Comparison of ENCODE assay signal across 12 mouse cellular contexts in genomic region chr2:145905156-145905555, GRCm38 (mm10). TPM values are rescaled to one million over a fixed set of nuclear protein-coding genes. Genes with fewer than 3 reads are reported as not detected.
DNase-seq lines count a peak whose midpoint lies in the region; ATAC-seq lines count a peak whose summit lies in the region.
"Had no signal": no experiment of that assay in that cellular context is flagged by ENCODE, and none has a peak within 500 bp of the region (broad histone marks: within the 10 kb centered on the region; RNA-seq: fewer than 3 reads in every experiment).

No protein-coding gene starts in this region.

- no peaks in the 10 kb centered on the region for H3K27me3 ChIP-seq in hindbrain, embryonic 15.5 days
- no peaks in the 10 kb centered on the region for H3K27me3 ChIP-seq in hindbrain, embryonic 14.5 days (ENCODE audit: control insufficient read depth, insufficient read depth, low read length)

- 0 out of 2 replicates have a peak overlapping the region, but pooled peaks have one; percentile 64 for H3K4me2 ChIP-seq in hindbrain, embryonic 15.5 days
- no peak overlapping the region for H3K4me2 ChIP-seq in hindbrain, embryonic 14.5 days (replicated peaks)

- no peak for DNase-seq in hindbrain, embryonic 14.5 days (ENCODE audit: low spot score)
- peak; percentile 54 for DNase-seq in 3T3-L1 (ENCODE audit: low read depth, low spot score)
- DNase-seq in CD4-positive helper T cell, adult 2 months (ENCODE audit: low read depth, low spot score): peak; percentile 83
- no peak for DNase-seq in right cerebral cortex, adult 2 months (ENCODE audit: low spot score in 2 of 2)
- DNase-seq in thymus, postnatal 25 days: no peak
- DNase-seq: cerebellum, adult 9-10 months; thymus, adult 2 months had no signal

- ATAC-seq in hindbrain, embryonic 15.5 days (ENCODE audit: low FRiP score, low read depth): no peak
- ATAC-seq in hindbrain, embryonic 14.5 days (ENCODE audit: low FRiP score): no peak
- ATAC-seq in granulocyte monocyte progenitor cell, adult 5-6 weeks (replicated peaks; ENCODE audit: poor library complexity, severe bottlenecking): 0 out of 2 replicates have a peak, but pooled peaks have one; percentile 3

- H3K4me1 ChIP-seq in hindbrain, embryonic 15.5 days (replicated peaks): peaks cover 22% of the 10 kb centered on the region
- peaks cover 17% of the 10 kb centered on the region for H3K4me1 ChIP-seq in hindbrain, embryonic 14.5 days (replicated peaks; ENCODE audit: control insufficient read depth, insufficient read depth, low read length)

- H3K36me3 ChIP-seq in hindbrain, embryonic 15.5 days: peaks cover 7% of the 10 kb centered on the region; the same call in 1 of the 2 replicates
- peaks cover 28% of the 10 kb centered on the region for H3K36me3 ChIP-seq in hindbrain, embryonic 14.5 days (replicated peaks; ENCODE audit: control insufficient read depth, insufficient read depth)

- WGBS in hindbrain, embryonic 15.5 days: 89% methylated on average over 6 of the region's 6 CpGs
- WGBS in hindbrain, embryonic 14.5 days: 85% methylated on average over 6 of the region's 6 CpGs

- no peak overlapping the region for H3K27ac ChIP-seq in hindbrain, embryonic 15.5 days (replicated peaks)
- no peak overlapping the region for H3K27ac ChIP-seq in hindbrain, embryonic 14.5 days
- H3K27ac ChIP-seq: layer of hippocampus, adult 2 months had no signal

- no peaks in the 10 kb centered on the region for H3K9me3 ChIP-seq in hindbrain, embryonic 15.5 days
- no peaks in the 10 kb centered on the region for H3K9me3 ChIP-seq in hindbrain, embryonic 14.5 days (ENCODE audit: control insufficient read depth, low read length)

- H3K9ac ChIP-seq in hindbrain, embryonic 15.5 days: no peak overlapping the region
- no peak overlapping the region for H3K9ac ChIP-seq in hindbrain, embryonic 14.5 days

- no peak overlapping the region for H3K4me3 ChIP-seq in hindbrain, embryonic 15.5 days
- no peak overlapping the region for H3K4me3 ChIP-seq in hindbrain, embryonic 14.5 days (replicated peaks; ENCODE audit: low read length)

RNA-seq across cellular contexts. Expression of gene Naa20, which starts 3.3 kb away (rescaled TPM):
- polyA plus RNA-seq in hindbrain, embryonic 15.5 days (2015; fragmentation: Nextera tagmentation; extraction: Ambion mirVana): 126 TPM in 2 replicates
- polyA plus RNA-seq in hindbrain, embryonic 14.5 days (2014; fragmentation: Nextera tagmentation; extraction: Ambion mirVana): 138 and 139 TPM in 2 replicates
- 79.6 and 85.0 TPM in 2 replicates for total RNA-seq in granulocyte monocyte progenitor cell, adult 5-6 weeks (2014; fragmentation: Nextera tagmentation)
- total RNA-seq in granulocyte monocyte progenitor cell, adult 5-6 weeks (2017): 82.3 and 102 TPM in 2 replicates

RNA-seq across cellular contexts. Expression of gene Cfap61, which starts 29.4 kb away (rescaled TPM):
- 2.9 and 4.8 TPM in 2 replicates for polyA plus RNA-seq in hindbrain, embryonic 15.5 days (2015; fragmentation: Nextera tagmentation; extraction: Ambion mirVana)
- 4.2 and 5.5 TPM in 2 replicates for polyA plus RNA-seq in hindbrain, embryonic 14.5 days (2014; fragmentation: Nextera tagmentation; extraction: Ambion mirVana)
- not detected in 2 replicates for total RNA-seq in granulocyte monocyte progenitor cell, adult 5-6 weeks (2014; fragmentation: Nextera tagmentation)
- total RNA-seq in granulocyte monocyte progenitor cell, adult 5-6 weeks (2017): not detected in 2 replicates
- total RNA-seq: hematopoietic stem cell, adult 5-6 weeks; megakaryocyte-erythroid progenitor cell, adult 5-6 weeks had no signal

RNA-seq across cellular contexts. Expression of gene Crnkl1, which starts 29.7 kb away (rescaled TPM):
- polyA plus RNA-seq in hindbrain, embryonic 15.5 days (2015; fragmentation: Nextera tagmentation; extraction: Ambion mirVana): 21.4 and 25.0 TPM in 2 replicates
- polyA plus RNA-seq in hindbrain, embryonic 14.5 days (2014; fragmentation: Nextera tagmentation; extraction: Ambion mirVana): 25.0 and 25.7 TPM in 2 replicates
- 24.8 and 27.2 TPM in 2 replicates for total RNA-seq in granulocyte monocyte progenitor cell, adult 5-6 weeks (2014; fragmentation: Nextera tagmentation)
- total RNA-seq in granulocyte monocyte progenitor cell, adult 5-6 weeks (2017): 62.3 and 69.9 TPM in 2 replicates

Comparison
In these comparisons a context has a peak if more than half of its experiments do, and no peak if none do; other contexts are left out.
1. DNase-seq: peak in 3T3-L1 (single experiment) and CD4-positive helper T cell, adult 2 months (single experiment); none in hindbrain, embryonic 14.5 days (single experiment), right cerebral cortex, adult 2 months (0 of 2) and thymus, postnatal 25 days (single experiment).